Mouse (Mus musculus) mature B cell (primary cell): ENCODE data around the gene Nubp2.

Source experiments
- in situ Hi-C: fragments of 300-500 bp; cut with MboI; formaldehyde crosslinking; loops from 2 replicates; pipeline ENCODE4 v1.14.3; 2019

The Nubp2 gene

GRCm38 (mm10) chr17:24861785-24862184, 24.4 kb downstream of the Nubp2 start:
- in situ Hi-C loops: no loop called here

GRCm38 (mm10) chr17:24860076-24860475, 26.1 kb downstream of the Nubp2 start:
- in situ Hi-C loops: no loop called here

GRCm38 (mm10) chr17:24858967-24859366, 27.2 kb downstream of the Nubp2 start:
- in situ Hi-C loops: no loop called here

- in situ Hi-C loops: no loop called here
Measured at GRCm38 (mm10) chr17:24857831-24858470, 28.2 kb downstream of the Nubp2 start.

- in situ Hi-C loops: no loop called here
Measured at GRCm38 (mm10) chr17:24856589-24856988, 29.6 kb downstream of the Nubp2 start.

- in situ Hi-C loops: no loop called here
Measured at GRCm38 (mm10) chr17:24855838-24856464, 30.2 kb downstream of the Nubp2 start.

GRCm38 (mm10) chr17:24851381-24852125, 34.6 kb downstream of the Nubp2 start:
- in situ Hi-C loops: no loop called here

- in situ Hi-C loops: no loop called here
Measured at GRCm38 (mm10) chr17:24850773-24851127, 35.4 kb downstream of the Nubp2 start.

GRCm38 (mm10) chr17:24850065-24850772, 35.9 kb downstream of the Nubp2 start, which contains the start of gene Fahd1:
Gene Fahd1, minus strand, starts transcription at chr17:24850364.
- in situ Hi-C loops: no loop called here

- in situ Hi-C loops: no loop called here
Measured at GRCm38 (mm10) chr17:24849733-24850064, 36.5 kb downstream of the Nubp2 start.

- in situ Hi-C loops: no loop called here
Measured at GRCm38 (mm10) chr17:24848600-24849031, 37.5 kb downstream of the Nubp2 start.

- in situ Hi-C loops: no loop called here
Measured at GRCm38 (mm10) chr17:24847386-24847785, 38.8 kb downstream of the Nubp2 start.

GRCm38 (mm10) chr17:24844525-24844924, 41.6 kb downstream of the Nubp2 start:
- in situ Hi-C loops: no loop called here

GRCm38 (mm10) chr17:24842631-24843030, 43.5 kb downstream of the Nubp2 start:
- in situ Hi-C loops: no loop called here

- in situ Hi-C loops: no loop called here
Measured at GRCm38 (mm10) chr17:24841133-24841532, 45.0 kb downstream of the Nubp2 start.

GRCm38 (mm10) chr17:24840341-24840740, 45.8 kb downstream of the Nubp2 start:
- in situ Hi-C loops: no loop called here

GRCm38 (mm10) chr17:24839842-24840241, 46.3 kb downstream of the Nubp2 start, which contains the start of gene Hagh:
Gene Hagh, plus strand, starts transcription at chr17:24840143.
- in situ Hi-C loops: no loop called here
